Mouse (Mus musculus) ES-E14 (cell line): Measurements from ENCODE around the gene Cox6a1. TPM values are rescaled to one million over a fixed set of nuclear protein-coding genes. Genes with fewer than 3 reads are reported as not detected.
A peak's percentile ranks its signal among the peaks of the same experiment; 100 is the strongest.

Experiments
- DNase-seq: peaks from one replicate; pipeline ENCODE4 v3.0.0-alpha.2; 2013; ENCODE audit warnings: low read depth, low spot score
- H3K27ac ChIP-seq: 2 replicates; pipeline ENCODE4 v1.5.1; 2012; ENCODE audit warnings: low read depth, mild to moderate bottlenecking, low read length, moderate library complexity, mixed read lengths; ENCODE audit not compliant: poor library complexity, insufficient read depth, severe bottlenecking
- H3K36me3 ChIP-seq: 2 replicates; pipeline ENCODE4 v1.6.1; 2012; ENCODE audit warnings: mild to moderate bottlenecking, low read length, moderate library complexity, mixed read lengths; ENCODE audit not compliant: control insufficient read depth, poor library complexity, insufficient read depth, severe bottlenecking
- H3K4me1 ChIP-seq, 2 experiments: fragments of 150-350 bp in 1 of 2; sonication (generic) in 1 of 2; 2 replicates each; pipeline ENCODE4 v1.6.1; 2012; ENCODE audit warnings: low read length in 2 of 2, mild to moderate bottlenecking in 1 of 2, mixed read lengths in 1 of 2; ENCODE audit not compliant: control insufficient read depth in 2 of 2, insufficient read depth in 2 of 2, poor library complexity in 1 of 2
- H3K4me3 ChIP-seq, 2 experiments: fragments of 150-350 bp in 1 of 2; sonication (generic) in 1 of 2; 2 replicates each; pipeline ENCODE4 v1.5.1; 2012; ENCODE audit warnings: low read length in 2 of 2, low read depth in 1 of 2, mild to moderate bottlenecking in 1 of 2, mixed read lengths in 1 of 2; ENCODE audit not compliant: insufficient read depth in 1 of 2, poor library complexity in 1 of 2, severe bottlenecking in 1 of 2
- H3K9ac ChIP-seq: 2 replicates; pipeline ENCODE4 v1.6.1; 2012; ENCODE audit warnings: low read depth, mild to moderate bottlenecking, low read length, mixed read lengths; ENCODE audit not compliant: poor library complexity, insufficient read depth, severe bottlenecking
- H3K9me3 ChIP-seq: fragments of 150-350 bp; sonication (generic); 2 replicates; pipeline ENCODE4 v1.6.1; 2012; ENCODE audit warnings: low read depth, mild to moderate bottlenecking, low read length; ENCODE audit not compliant: control insufficient read depth, insufficient read depth
- CHD2 ChIP-seq: IDR thresholded peaks from 2 replicates; pipeline ENCODE4 v1.6.1; 2014; ENCODE audit warnings: mild to moderate bottlenecking, low read depth, low read length, inconsistent platforms
- HCFC1 ChIP-seq: IDR thresholded peaks from 2 replicates; pipeline ENCODE4 v1.6.1; 2012; ENCODE audit warnings: low read length, inconsistent platforms, borderline replicate concordance; ENCODE audit not compliant: insufficient read depth
- MAFK ChIP-seq: IDR thresholded peaks from 2 replicates; pipeline ENCODE4 v1.6.1; 2014; ENCODE audit warnings: mild to moderate bottlenecking, low read depth, low read length, inconsistent platforms; ENCODE audit not compliant: insufficient read depth
- ZC3H11A ChIP-seq: IDR thresholded peaks from 2 replicates; pipeline ENCODE4 v1.6.1; 2012; ENCODE audit warnings: low read depth, mild to moderate bottlenecking, inconsistent platforms, low read length, borderline replicate concordance
- ZNF384 ChIP-seq: IDR thresholded peaks from 2 replicates; pipeline ENCODE4 v1.6.1; 2012; ENCODE audit warnings: low read depth, low read length, inconsistent platforms
- in situ Hi-C, 2 experiments: fragments of 600-800 bp; cut with MboI; formaldehyde crosslinking; loops; one replicate each; pipeline ENCODE4 v1.15.1; 2025; ENCODE audit warnings: low sequenced_read_pairs in 2 of 2, inconsistent platforms in 1 of 2; ENCODE audit not compliant: unreplicated experiment in 2 of 2
- total RNA-seq: library from RNA; depleted of rRNA; stranded (reverse); fragments of 300-350 nt; gene quantifications from 2 replicates; pipeline ENCODE4 v1.2.3, GENCODE M21; 2012

Cox6a1 gene
- total RNA-seq, 1 experiment = 936 TPM

- H3K9ac ChIP-seq = no peak overlapping the region
- in situ Hi-C loops = no loop called here
- H3K27ac ChIP-seq = no peak overlapping the region
Measured at GRCm38 (mm10) chr5:115347564-115347963, 1.2 kb downstream of the Cox6a1 start.

GRCm38 (mm10) chr5:115341314-115342165 is 7.2 kb downstream of the Cox6a1 start:
- H3K4me3 ChIP-seq = peak overlapping the region; percentile 76 to 95
- no peak for DNase-seq
- in situ Hi-C loops = no loop called here
- H3K9ac ChIP-seq = peak overlapping the region; percentile 78
- peaks cover 30% of the 10 kb centered on the region for H3K36me3 ChIP-seq
- no peak for TF ChIP-seq ZC3H11A
- TF ChIP-seq MAFK = 0 out of 2 replicates have a peak, but pooled peaks have one; percentile 1
- TF ChIP-seq ZNF384 = peak; percentile 40; the same call in 1 of the 2 replicates
- no peak; the same call in 1 of the 2 replicates for TF ChIP-seq HCFC1
- no peak for TF ChIP-seq CHD2
- peaks cover 2% of the 10 kb centered on the region in 2 experiments; a peak in 2 of 4 replicates for H3K4me1 ChIP-seq
- no peak overlapping the region for H3K27ac ChIP-seq
- H3K9me3 ChIP-seq = no peaks in the 10 kb centered on the region

More at GRCm38 (mm10) chr5:115347564-115347963, 1.2 kb downstream of the Cox6a1 start:
- Histone ChIP-seq H3K36me3 (peaks cover 33% of the 10 kb centered on the region), H3K4me3 (peak overlapping the region; percentile 86 to 97; a peak in 3 of 4 replicates), H3K4me1 (0 out of 4 replicates have a peak, but pooled peaks cover 0 to 2% of the 10 kb centered on the region in 2 experiments), H3K9me3 (no peaks in the 10 kb centered on the region)
- TF ChIP-seq HCFC1 (no peak), ZC3H11A (0 out of 2 replicates have a peak, but pooled peaks have one; percentile 38)
- DNase-seq = peak; percentile 79

GRCm38 (mm10) chr5:115340577-115341313 is 8.0 kb downstream of the Cox6a1 start, which contains the start of the genes Gatc and Triap1:
Gene Gatc, minus strand, starts transcription at chr5:115341178.
Gene Triap1, plus strand, starts transcription at chr5:115341225.
- H3K4me3 ChIP-seq = peak within 1 kb of the TSS; percentile 76 to 95
- no peak for DNase-seq
- H3K36me3 ChIP-seq = peaks cover 27% of the 10 kb centered on the region
- H3K4me1 ChIP-seq = peaks cover 2% of the 10 kb centered on the region in 2 experiments; a peak in 2 of 4 replicates
- no peaks in the 10 kb centered on the region for H3K9me3 ChIP-seq
- in situ Hi-C loops = no loop called here
- peak within 1 kb of the TSS; percentile 78 for H3K9ac ChIP-seq
- H3K27ac ChIP-seq = no peak within 1 kb of the TSS
- no peak for TF ChIP-seq ZC3H11A
- 0 out of 2 replicates have a peak, but pooled peaks have one; percentile 3 for TF ChIP-seq MAFK
- no peak for TF ChIP-seq ZNF384
- peak; percentile 79; the same call in 1 of the 2 replicates for TF ChIP-seq HCFC1
- TF ChIP-seq CHD2 = no peak

- DNase-seq = no peak
- Histone ChIP-seq H3K4me3 (peak overlapping the region in 1 of 2 experiments; percentile 95; a peak in 1 of 4 replicates), H3K36me3 (peaks cover 25% of the 10 kb centered on the region), H3K9ac (no peak overlapping the region), H3K9me3 (no peaks in the 10 kb centered on the region), H3K27ac (no peak overlapping the region), H3K4me1 (peaks cover 2% of the 10 kb centered on the region in 2 experiments; a peak in 2 of 4 replicates)
- no peak for TF ChIP-seq CHD2
- TF ChIP-seq HCFC1 = no peak
- no peak for TF ChIP-seq MAFK
- no peak for TF ChIP-seq ZC3H11A
- in situ Hi-C loops = no loop called here
Measured at GRCm38 (mm10) chr5:115340007-115340406, 8.8 kb downstream of the Cox6a1 start.
